Mouse (Mus musculus) liver, embryonic 14.5 days (tissue): Measurements from ENCODE around the gene Nexmif. TPM values are rescaled to one million over a fixed set of nuclear protein-coding genes. Genes with fewer than 3 reads are reported as not detected.
"Not testable (repeated sequence)": the region's sequence is repeated elsewhere in the genome, so short reads cannot be mapped to it uniquely, and the experiment has no call there.

ENCODE experiments used
- ATAC-seq: fragments of 200-750 bp; cut with Nextera tagmentation; 2 replicates; pipeline ENCODE4 v1.8.0; 2017; ENCODE audit warnings: moderate number of reproducible peaks, mild to moderate bottlenecking, moderate library complexity; ENCODE audit not compliant: insufficient read depth
- DNase-seq, 3 experiments: peaks; one replicate each; pipeline ENCODE4 v3.0.0-alpha.2; 2012 to 2013; ENCODE audit warnings: low read depth in 3 of 3, low spot score in 3 of 3
- H3K27ac ChIP-seq: fragments of 300-500 bp; sonication (generic); 2 replicates; pipeline ENCODE4 v1.5.1; 2014; ENCODE audit warnings: moderate library complexity, mild to moderate bottlenecking, control low read depth, inconsistent platforms
- H3K27me3 ChIP-seq: fragments of 300-500 bp; sonication (generic); 2 replicates; pipeline ENCODE4 v1.6.1; 2014; ENCODE audit warnings: mild to moderate bottlenecking, low read length, moderate library complexity; ENCODE audit not compliant: control insufficient read depth, insufficient read depth
- H3K36me3 ChIP-seq: fragments of 300-500 bp; sonication (generic); replicated peaks from 2 replicates; pipeline ENCODE4 v1.6.1; 2014; ENCODE audit warnings: low read depth; ENCODE audit not compliant: control insufficient read depth, insufficient read depth
- H3K4me1 ChIP-seq, 2 experiments: fragments of 200-500 bp in 1 of 2; fragments of 300-500 bp in 1 of 2; sonication (generic) in 1 of 2; replicated peaks; 2 replicates each; pipeline ENCODE4 v1.6.1; 2012 to 2014; ENCODE audit warnings: antibody characterized with exemption in 1 of 2, inconsistent platforms in 1 of 2, low read length in 1 of 2; ENCODE audit not compliant: control insufficient read depth in 2 of 2, insufficient read depth in 2 of 2
- H3K4me2 ChIP-seq: fragments of 300-500 bp; sonication (generic); 2 replicates; pipeline ENCODE4 v1.6.1; 2014; ENCODE audit warnings: low read depth, mild to moderate bottlenecking, control low read depth, moderate library complexity
- H3K4me3 ChIP-seq, 2 experiments: fragments of 200-500 bp in 1 of 2; fragments of 300-500 bp in 1 of 2; sonication (generic) in 1 of 2; 2 replicates each; pipeline ENCODE4 v1.5.1; 2012 to 2014; ENCODE audit warnings: low read depth in 2 of 2, low read length in 2 of 2, mild to moderate bottlenecking in 2 of 2, control low read depth in 1 of 2, inconsistent platforms in 1 of 2, moderate library complexity in 1 of 2; ENCODE audit not compliant: insufficient read depth in 1 of 2
- H3K9ac ChIP-seq: fragments of 300-500 bp; sonication (generic); replicated peaks from 2 replicates; pipeline ENCODE4 v1.6.1; 2014; ENCODE audit warnings: mild to moderate bottlenecking, control low read depth, moderate library complexity
- H3K9me3 ChIP-seq: fragments of 300-500 bp; sonication (generic); 2 replicates; pipeline ENCODE4 v1.6.1; 2016; ENCODE audit warnings: low read length, mixed read lengths; ENCODE audit not compliant: control insufficient read depth
- CTCF ChIP-seq: IDR thresholded peaks from 2 replicates; pipeline ENCODE4 v1.5.1; 2016; ENCODE audit warnings: antibody characterized with exemption, low read depth, control low read depth
- EP300 ChIP-seq: IDR thresholded peaks from 2 replicates; pipeline ENCODE4 v1.6.1; 2016; ENCODE audit warnings: antibody characterized with exemption, low read depth
- WGBS: fragments of 180-500 bp; shearing (Covaris S2); extraction: QIAGEN DNeasy Blood & Tissue Kit; methylation state at CpG from one replicate; pipeline ENCODE4 v1.1.7; 2014; ENCODE audit not compliant: insufficient replicate concordance; 5-methylcytosine and 5-hydroxymethylcytosine counted together
- polyA plus RNA-seq, 2 experiments: library from polyadenylated mRNA; depleted of rRNA in 1 of 2; stranded (reverse) in 1 of 2; unstranded in 1 of 2; fragments of >200 nt; fragmentation: Nextera tagmentation in 1 of 2; extraction: Ambion mirVana in 1 of 2; gene quantifications; 2 replicates each; pipeline versions ENCODE4 v1.2.1 to v1.2.3; 2012 to 2014

The Nexmif gene
- polyA plus RNA-seq, 2 experiments = 0.01 TPM; not detected in 1

GRCm38 (mm10) chrX:104199070-104199469 is 1.9 kb downstream of the Nexmif start:
- TF ChIP-seq EP300 = no peak
- no peak for TF ChIP-seq CTCF
- no peak overlapping the region for H3K4me3 ChIP-seq
- H3K27ac ChIP-seq = no peak overlapping the region
- no peaks in the 10 kb centered on the region for H3K4me1 ChIP-seq
- DNase-seq (no peak), ATAC-seq (no peak)
- peaks cover 48% of the 10 kb centered on the region for H3K27me3 ChIP-seq
- WGBS = 50% methylated on average over 5 of the region's 5 CpGs
- H3K9ac ChIP-seq = no peak overlapping the region
- no peak overlapping the region for H3K4me2 ChIP-seq
- H3K36me3 ChIP-seq = no peaks in the 10 kb centered on the region
- no peaks in the 10 kb centered on the region for H3K9me3 ChIP-seq

- no peak for ATAC-seq
Measured at GRCm38 (mm10) chrX:104196561-104196960, 4.4 kb downstream of the Nexmif start.

GRCm38 (mm10) chrX:104179257-104179656 is 21.7 kb downstream of the Nexmif start:
- 6% methylated on average over 2 of the region's 2 CpGs for WGBS
- H3K4me2 ChIP-seq = no peak overlapping the region
- H3K9me3 ChIP-seq = no peaks in the 10 kb centered on the region
- H3K4me1 ChIP-seq = no peaks in the 10 kb centered on the region
- no peak overlapping the region for H3K27ac ChIP-seq
- TF ChIP-seq CTCF (peak; percentile 69), EP300 (no peak)
- DNase-seq (no peak), ATAC-seq (no peak)
- H3K4me3 ChIP-seq = no peak overlapping the region
- H3K27me3 ChIP-seq = no peaks in the 10 kb centered on the region; the same call in 1 of the 2 replicates
- H3K36me3 ChIP-seq = no peaks in the 10 kb centered on the region
- H3K9ac ChIP-seq = no peak overlapping the region

More at GRCm38 (mm10) chrX:104196561-104196960, 4.4 kb downstream of the Nexmif start:
- Histone ChIP-seq H3K27ac (no peak overlapping the region), H3K4me3 (no peak overlapping the region), H3K27me3 (peaks cover 39% of the 10 kb centered on the region), H3K36me3 (no peaks in the 10 kb centered on the region), H3K4me2 (no peak overlapping the region), H3K4me1 (no peaks in the 10 kb centered on the region), H3K9ac (no peak overlapping the region), H3K9me3 (no peaks in the 10 kb centered on the region)
- TF ChIP-seq CTCF (no peak), EP300 (no peak)
- 44% methylated on average over 5 of the region's 5 CpGs for WGBS
- DNase-seq = no peak

GRCm38 (mm10) chrX:104150072-104150471 is 50.9 kb downstream of the Nexmif start:
- DNase-seq (no peak), ATAC-seq (no peak)
- TF ChIP-seq CTCF = no peak
- no peak for TF ChIP-seq EP300
- WGBS = 23% methylated on average over 1 of the region's 1 CpGs
- Histone ChIP-seq H3K36me3 (no peaks in the 10 kb centered on the region), H3K9me3 (no peaks in the 10 kb centered on the region), H3K4me2 (no peak overlapping the region), H3K27me3 (no peaks in the 10 kb centered on the region), H3K9ac (no peak overlapping the region), H3K4me1 (no peaks in the 10 kb centered on the region), H3K27ac (no peak overlapping the region), H3K4me3 (no peak overlapping the region)

GRCm38 (mm10) chrX:104115266-104115665 is 85.7 kb downstream of the Nexmif start:
- WGBS = 62% methylated on average over 5 of the region's 5 CpGs
- not testable (repeated sequence) for H3K27ac ChIP-seq

More at GRCm38 (mm10) chrX:104115266-104115665, 85.7 kb downstream of the Nexmif start:
- ATAC-seq, H3K4me1 ChIP-seq, H3K9ac ChIP-seq, H3K4me2 ChIP-seq, H3K27me3 ChIP-seq, H3K9me3 ChIP-seq, H3K4me3 ChIP-seq, H3K36me3 ChIP-seq, DNase-seq: not testable (repeated sequence)
